Mouse (Mus musculus) lung, postnatal 0 days (tissue): ENCODE measurements around the gene Sp6. TPM values are rescaled to one million over a fixed set of nuclear protein-coding genes. Genes with fewer than 3 reads are reported as not detected.

ENCODE experiments used
- ATAC-seq: fragments of 200-750 bp; cut with Nextera tagmentation; 2 replicates; pipeline ENCODE4 v1.8.0; 2017; ENCODE audit warnings: moderate library complexity
- DNase-seq: peaks from one replicate; pipeline ENCODE4 v3.0.0-alpha.2; 2016; ENCODE audit warnings: low spot score
- H3K27ac ChIP-seq: fragments of 300-500 bp; sonication (generic); 2 replicates; pipeline ENCODE4 v1.5.1; 2014; ENCODE audit warnings: antibody characterized with exemption, mild to moderate bottlenecking, low read length, mixed read lengths
- H3K27me3 ChIP-seq: fragments of 300-500 bp; sonication (generic); replicated peaks from 2 replicates; pipeline ENCODE4 v1.6.1; 2014; ENCODE audit warnings: low read length, mixed read lengths; ENCODE audit not compliant: insufficient read depth
- H3K36me3 ChIP-seq: fragments of 300-500 bp; sonication (generic); 2 replicates; pipeline ENCODE4 v1.6.1; 2014; ENCODE audit warnings: low read length, mixed read lengths; ENCODE audit not compliant: insufficient read depth
- H3K4me1 ChIP-seq: fragments of 300-500 bp; sonication (generic); 2 replicates; pipeline ENCODE4 v1.6.1; 2014; ENCODE audit warnings: antibody characterized with exemption, low read depth, low read length, mixed read lengths; ENCODE audit not compliant: insufficient read depth
- H3K4me2 ChIP-seq: fragments of 300-500 bp; sonication (generic); replicated peaks from 2 replicates; pipeline ENCODE4 v1.6.1; 2014; ENCODE audit warnings: low read depth, mild to moderate bottlenecking, low read length, moderate library complexity, mixed read lengths
- H3K4me3 ChIP-seq: fragments of 300-500 bp; sonication (generic); 2 replicates; pipeline ENCODE4 v1.5.1; 2014; ENCODE audit warnings: low read depth, low read length
- H3K9ac ChIP-seq: fragments of 300-500 bp; sonication (generic); replicated peaks from 2 replicates; pipeline ENCODE4 v1.6.1; 2014; ENCODE audit warnings: low read depth, mild to moderate bottlenecking
- H3K9me3 ChIP-seq: fragments of 300-500 bp; sonication (generic); 2 replicates; pipeline ENCODE4 v1.6.1; 2016; ENCODE audit warnings: low read length, mixed read lengths
- CTCF ChIP-seq: IDR thresholded peaks from 2 replicates; pipeline ENCODE4 v1.5.1; 2016; ENCODE audit warnings: antibody characterized with exemption, mild to moderate bottlenecking
- EP300 ChIP-seq: IDR thresholded peaks from 2 replicates; pipeline ENCODE4 v1.6.1; 2016; ENCODE audit warnings: antibody characterized with exemption, mild to moderate bottlenecking, control low read depth
- WGBS: fragments of 180-500 bp; shearing (Covaris S2); extraction: QIAGEN DNeasy Blood & Tissue Kit; methylation state at CpG from one replicate; pipeline ENCODE4 v1.1.7; 2014; 5-methylcytosine and 5-hydroxymethylcytosine counted together
- polyA plus RNA-seq: library from polyadenylated mRNA; unstranded; fragments of >200 nt; fragmentation: Nextera tagmentation; extraction: Ambion mirVana; gene quantifications from 2 replicates; pipeline ENCODE4 v1.2.1, GENCODE M21; 2015

Gene Sp6
- polyA plus RNA-seq, 1 experiment from 2014 or later = 0.56 TPM

DNA sequence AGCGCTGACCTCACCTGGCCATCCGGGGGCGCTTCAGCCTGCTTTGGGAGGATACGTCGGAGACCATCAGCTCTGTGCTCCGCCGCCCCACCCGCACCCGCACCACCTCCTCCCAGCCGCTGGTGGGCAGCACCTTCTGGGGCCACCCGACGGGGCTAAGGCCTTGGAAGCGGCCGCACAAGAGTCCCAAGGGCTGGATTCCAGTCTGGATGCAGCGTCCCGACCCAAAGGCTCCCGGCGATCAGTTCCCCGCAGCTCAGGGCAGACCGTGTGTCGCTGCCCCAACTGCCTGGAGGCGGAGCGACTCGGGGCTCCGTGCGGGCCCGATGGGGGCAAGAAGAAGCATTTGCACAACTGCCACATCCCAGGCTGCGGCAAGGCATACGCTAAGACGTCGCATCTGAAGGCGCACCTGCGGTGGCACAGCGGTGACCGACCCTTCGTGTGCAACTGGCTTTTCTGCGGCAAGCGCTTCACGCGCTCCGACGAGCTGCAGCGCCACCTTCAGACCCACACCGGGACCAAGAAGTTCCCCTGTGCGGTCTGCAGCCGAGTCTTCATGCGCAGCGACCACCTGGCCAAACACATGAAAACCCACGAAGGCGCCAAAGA, 8.8 kb downstream of the Sp6 start:
- peaks cover 44% of the 10 kb centered on the region for H3K27me3 ChIP-seq
- ATAC-seq = peak; percentile 73

DNA sequence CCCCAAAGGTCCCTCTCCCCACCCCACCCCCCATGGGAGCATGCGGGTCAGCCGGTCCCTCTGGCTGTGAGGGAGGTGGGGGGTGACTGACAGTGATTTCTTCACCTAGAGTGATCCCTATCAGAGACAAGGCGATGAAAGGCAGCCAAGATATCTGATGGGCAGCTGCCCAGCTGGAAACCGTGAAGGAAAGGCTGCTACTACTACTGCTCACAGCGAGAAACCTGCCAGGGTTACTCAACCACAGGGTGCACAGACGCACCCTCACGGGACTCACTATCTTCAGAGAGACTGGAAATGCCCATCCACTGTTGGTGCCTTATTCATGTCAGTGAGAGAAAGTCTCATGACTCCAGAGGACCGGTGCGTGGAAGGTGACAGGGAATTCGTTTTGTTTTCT, 11.8 kb downstream of the Sp6 start:
- Histone ChIP-seq H3K4me3 (no peak overlapping the region), H3K9ac (no peak overlapping the region), H3K36me3 (no peaks in the 10 kb centered on the region), H3K9me3 (no peaks in the 10 kb centered on the region), H3K27me3 (peaks cover 20% of the 10 kb centered on the region), H3K4me2 (no peak overlapping the region), H3K4me1 (peaks cover 10% of the 10 kb centered on the region), H3K27ac (no peak overlapping the region)
- DNase-seq (no peak), ATAC-seq (no peak)
- no peak for TF ChIP-seq CTCF
- TF ChIP-seq EP300 = no peak
- 35% methylated on average over 10 of the region's 10 CpGs for WGBS

More for the DNA sequence above, 8.8 kb downstream of the Sp6 start:
- Histone ChIP-seq H3K4me2 (peak overlapping the region; percentile 82), H3K9me3 (no peaks in the 10 kb centered on the region), H3K4me1 (peaks cover 15% of the 10 kb centered on the region), H3K9ac (peak overlapping the region; percentile 32; the same call in 1 of the 2 replicates), H3K27ac (no peak overlapping the region), H3K36me3 (no peaks in the 10 kb centered on the region), H3K4me3 (peak overlapping the region; percentile 51)
- WGBS = under 1% methylated on average over 50 of the region's 50 CpGs
- peak; percentile 73 for DNase-seq
- TF ChIP-seq CTCF = peak; percentile 79
- no peak for TF ChIP-seq EP300

DNA sequence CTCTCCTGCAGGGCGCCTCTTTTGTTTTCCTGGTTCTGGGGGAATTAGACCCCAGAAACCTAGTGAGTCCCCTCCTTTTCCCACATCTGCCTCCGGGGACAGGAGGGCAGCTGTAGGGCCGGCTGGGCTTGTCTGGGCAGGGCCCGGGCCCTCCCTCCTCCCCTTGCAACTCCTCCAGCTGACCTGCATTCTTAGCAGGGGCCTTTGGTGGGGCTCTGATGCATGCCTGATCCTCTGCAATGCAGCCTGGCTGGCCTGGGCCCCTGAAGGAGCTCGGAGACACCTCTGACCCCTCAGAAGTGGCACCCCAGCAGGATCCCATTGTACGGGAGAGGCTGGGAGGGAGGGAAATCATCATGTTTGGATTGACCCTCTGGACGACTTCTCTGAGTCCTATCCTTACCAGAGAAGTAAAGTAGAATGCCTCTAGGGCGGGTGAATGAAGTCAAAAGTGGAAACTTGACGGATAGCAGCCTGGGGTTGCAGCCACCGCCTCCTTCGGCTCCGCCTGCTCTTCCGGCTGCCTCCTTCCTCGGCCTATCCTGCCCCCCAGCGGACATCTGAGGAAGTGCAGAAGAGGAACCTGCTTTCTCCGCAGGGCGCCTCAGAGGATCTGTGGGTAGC, 12.6 kb downstream of the Sp6 start:
- Histone ChIP-seq H3K36me3 (no peaks in the 10 kb centered on the region), H3K27me3 (peaks cover 12% of the 10 kb centered on the region), H3K4me3 (no peak overlapping the region), H3K9me3 (no peaks in the 10 kb centered on the region), H3K4me1 (peaks cover 16% of the 10 kb centered on the region), H3K27ac (peak overlapping the region; percentile 34; the same call in 1 of the 2 replicates), H3K4me2 (peak overlapping the region; percentile 49), H3K9ac (no peak overlapping the region)
- peak; percentile 94 for DNase-seq
- TF ChIP-seq CTCF (peak; percentile 98), EP300 (no peak)
- ATAC-seq = peak; percentile 53
- 4% methylated on average over 17 of the region's 17 CpGs for WGBS

DNA sequence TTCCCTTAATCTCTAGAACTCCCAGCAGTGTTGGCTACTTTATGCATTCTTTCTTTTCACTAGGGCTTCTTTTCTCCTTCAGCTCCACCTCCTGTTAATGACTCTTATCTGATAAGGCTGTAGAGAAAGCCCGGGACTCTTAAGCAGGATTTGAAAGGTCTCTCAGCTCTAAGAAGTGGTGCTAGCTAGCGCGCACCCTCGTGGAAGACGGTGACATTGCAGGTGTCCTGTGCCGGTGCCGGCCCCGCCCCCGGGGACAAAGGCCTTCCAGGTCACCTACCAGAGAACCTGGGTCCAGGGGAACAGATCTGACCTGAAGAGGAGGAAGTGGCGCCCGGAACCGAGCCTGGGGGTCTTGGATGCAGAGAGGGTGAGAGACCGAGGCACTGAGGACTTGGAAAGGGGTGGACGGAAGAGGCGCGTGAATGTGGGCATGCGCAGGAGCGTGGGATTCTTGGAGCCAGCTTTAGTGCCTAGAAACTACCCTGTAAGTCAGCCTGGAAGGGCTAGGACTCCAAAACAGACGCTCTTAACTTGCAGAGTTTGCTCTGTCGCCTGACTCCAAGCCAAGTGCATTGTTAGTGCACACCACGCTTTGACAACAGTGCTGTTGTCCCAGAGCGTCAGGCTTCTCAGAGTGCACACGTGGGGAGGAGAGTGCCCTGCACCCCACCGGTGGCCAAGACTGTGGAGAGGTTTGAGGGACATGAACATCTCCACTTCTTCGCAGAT, 16.7 kb downstream of the Sp6 start, which contains the start of gene Scrn2:
TSS of gene Scrn2 (plus strand) at position 253 of the 732 bp plus-strand sequence.
- peak within 1 kb of the TSS; percentile 62 for H3K4me3 ChIP-seq
- ATAC-seq (peak; percentile 90), DNase-seq (peak; percentile 97)
- peak within 1 kb of the TSS; percentile 69 for H3K27ac ChIP-seq
- no peaks in the 10 kb centered on the region for H3K9me3 ChIP-seq
- H3K36me3 ChIP-seq = no peaks in the 10 kb centered on the region
- peak within 1 kb of the TSS; percentile 37 for H3K9ac ChIP-seq
- H3K27me3 ChIP-seq = no peaks in the 10 kb centered on the region
- peak within 1 kb of the TSS; percentile 68 for H3K4me2 ChIP-seq
- 0 out of 2 replicates have a peak, but pooled peaks have one; percentile 44 for TF ChIP-seq EP300
- peak; percentile 91 for TF ChIP-seq CTCF
- WGBS = under 1% methylated on average over 25 of the region's 25 CpGs
- peaks cover 10% of the 10 kb centered on the region; the same call in 1 of the 2 replicates for H3K4me1 ChIP-seq

DNA sequence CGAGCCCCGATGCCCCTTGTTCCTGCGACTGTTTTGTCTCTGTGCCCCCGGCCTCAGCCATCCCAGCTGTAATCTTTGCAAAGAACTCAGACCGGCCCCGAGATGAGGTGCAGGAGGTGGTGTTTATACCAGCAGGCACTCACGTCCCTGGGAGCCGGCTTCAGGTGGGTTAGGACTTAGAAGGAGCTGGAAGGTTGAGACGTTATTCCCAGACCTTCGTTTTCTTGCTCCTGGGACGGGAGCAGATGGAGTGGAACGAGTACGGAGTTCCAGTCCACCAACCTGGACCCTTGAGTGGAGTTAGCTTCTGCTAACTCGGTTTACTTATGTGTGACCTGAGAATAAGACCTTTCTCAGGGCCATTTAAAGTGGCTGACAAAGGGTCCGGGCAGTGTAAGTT, 17.2 kb downstream of the Sp6 start:
- no peak for TF ChIP-seq EP300
- TF ChIP-seq CTCF = no peak
- H3K4me1 ChIP-seq = peaks cover 10% of the 10 kb centered on the region; the same call in 1 of the 2 replicates
- H3K4me2 ChIP-seq = peak overlapping the region; percentile 68
- peak overlapping the region; percentile 37 for H3K9ac ChIP-seq
- ATAC-seq (no peak), DNase-seq (no peak)
- H3K36me3 ChIP-seq = no peaks in the 10 kb centered on the region
- 13% methylated on average over 15 of the region's 15 CpGs for WGBS
- no peaks in the 10 kb centered on the region for H3K9me3 ChIP-seq
- H3K4me3 ChIP-seq = peak overlapping the region; percentile 62
- H3K27ac ChIP-seq = peak overlapping the region; percentile 69
- no peaks in the 10 kb centered on the region for H3K27me3 ChIP-seq

DNA sequence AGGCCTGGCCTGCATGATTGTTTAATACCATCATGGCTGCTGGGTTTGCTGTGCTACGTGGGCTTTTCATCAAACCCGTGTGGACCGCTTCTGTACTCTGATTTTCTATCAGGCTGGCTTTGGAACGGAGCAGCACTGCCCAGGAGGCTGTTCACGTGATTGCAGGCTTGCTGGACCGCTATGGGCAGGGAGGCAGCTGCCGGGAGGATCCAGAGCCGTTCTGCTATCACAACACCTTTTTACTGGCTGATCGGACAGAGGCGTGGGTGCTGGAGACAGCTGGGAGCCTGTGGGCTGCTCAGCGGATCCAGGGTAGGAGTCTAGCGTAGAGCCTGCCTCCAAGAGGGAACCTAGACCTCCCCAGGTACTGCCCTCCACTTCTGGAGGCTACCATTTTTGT, 18.8 kb downstream of the Sp6 start:
- ATAC-seq = no peak
- WGBS = 77% methylated on average over 12 of the region's 12 CpGs
- H3K36me3 ChIP-seq = no peaks in the 10 kb centered on the region

More for the DNA sequence above, 18.8 kb downstream of the Sp6 start:
- H3K4me2 ChIP-seq = no peak overlapping the region
- H3K27me3 ChIP-seq = no peaks in the 10 kb centered on the region
- H3K27ac ChIP-seq = no peak overlapping the region
- no peak for TF ChIP-seq CTCF
- TF ChIP-seq EP300 = no peak
- no peak for DNase-seq
- no peak overlapping the region for H3K9ac ChIP-seq
- H3K9me3 ChIP-seq = no peaks in the 10 kb centered on the region
- no peak overlapping the region for H3K4me3 ChIP-seq
- peaks cover 6% of the 10 kb centered on the region; the same call in 1 of the 2 replicates for H3K4me1 ChIP-seq
